Mouse (Mus musculus) kidney, adult 9 months (tissue): ENCODE data around the gene Hacd2.

Experiments
- DNase-seq: peaks from one replicate; pipeline ENCODE4 v3.0.0; 2022

Hacd2 gene

GRCm38 (mm10) chr16:35056306-35056705, 34.1 kb downstream of the Hacd2 start:
- DNase-seq: peak; percentile 60

GRCm38 (mm10) chr16:35056786-35057185, 34.6 kb downstream of the Hacd2 start:
- DNase-seq: no peak

GRCm38 (mm10) chr16:35061017-35061416, 38.8 kb downstream of the Hacd2 start:
- DNase-seq: no peak

GRCm38 (mm10) chr16:35065724-35066123, 43.5 kb downstream of the Hacd2 start:
- DNase-seq: no peak

GRCm38 (mm10) chr16:35067095-35067494, 44.9 kb downstream of the Hacd2 start:
- no peak for DNase-seq

GRCm38 (mm10) chr16:35067631-35068030, 45.4 kb downstream of the Hacd2 start:
- DNase-seq: no peak

GRCm38 (mm10) chr16:35068886-35069285, 46.7 kb downstream of the Hacd2 start:
- no peak for DNase-seq

- DNase-seq: no peak
Observed at GRCm38 (mm10) chr16:35074436-35074835, 52.2 kb downstream of the Hacd2 start.

- DNase-seq: no peak
Observed at GRCm38 (mm10) chr16:35075643-35076042, 53.4 kb downstream of the Hacd2 start.

- no peak for DNase-seq
Observed at GRCm38 (mm10) chr16:35093500-35093899, 71.3 kb downstream of the Hacd2 start.

GRCm38 (mm10) chr16:35097870-35098530, 75.8 kb downstream of the Hacd2 start:
- no peak for DNase-seq

GRCm38 (mm10) chr16:35101751-35102420, 79.7 kb downstream of the Hacd2 start:
- no peak for DNase-seq

GRCm38 (mm10) chr16:35102866-35103620, 80.8 kb downstream of the Hacd2 start:
- no peak for DNase-seq

GRCm38 (mm10) chr16:35107985-35108384, 85.8 kb downstream of the Hacd2 start:
- DNase-seq: no peak

- DNase-seq: no peak
Observed at GRCm38 (mm10) chr16:35109156-35109555, 86.9 kb downstream of the Hacd2 start.

- no peak for DNase-seq
Observed at GRCm38 (mm10) chr16:35109656-35110291, 87.5 kb downstream of the Hacd2 start.

GRCm38 (mm10) chr16:35110410-35111142, 88.3 kb downstream of the Hacd2 start:
- DNase-seq: peak; percentile 80

GRCm38 (mm10) chr16:35111143-35111620, 89.0 kb downstream of the Hacd2 start:
- no peak for DNase-seq

GRCm38 (mm10) chr16:35113496-35113895, 91.3 kb downstream of the Hacd2 start:
- no peak for DNase-seq

GRCm38 (mm10) chr16:35116328-35116956, 94.2 kb downstream of the Hacd2 start:
- DNase-seq: no peak

GRCm38 (mm10) chr16:35117436-35117835, 95.2 kb downstream of the Hacd2 start:
- DNase-seq: no peak

GRCm38 (mm10) chr16:35120603-35121002, 98.4 kb downstream of the Hacd2 start:
- no peak for DNase-seq
